Mouse (Mus musculus) lung, postnatal 14 days (tissue): ENCODE measurements at regions not wholly inside any gene's neighbourhood (a gene's known extent, or its start where the extent isn't known, plus 50 kb on each side); places are given as distances from the start of the nearest gene placed in this dataset.
"Not testable (repeated sequence)": the region's sequence is repeated elsewhere in the genome, so short reads cannot be mapped to it uniquely, and the experiment has no call there.

Experiments used
- DNase-seq: peaks from one replicate; pipeline ENCODE4 v3.0.0; 2021

DNA sequence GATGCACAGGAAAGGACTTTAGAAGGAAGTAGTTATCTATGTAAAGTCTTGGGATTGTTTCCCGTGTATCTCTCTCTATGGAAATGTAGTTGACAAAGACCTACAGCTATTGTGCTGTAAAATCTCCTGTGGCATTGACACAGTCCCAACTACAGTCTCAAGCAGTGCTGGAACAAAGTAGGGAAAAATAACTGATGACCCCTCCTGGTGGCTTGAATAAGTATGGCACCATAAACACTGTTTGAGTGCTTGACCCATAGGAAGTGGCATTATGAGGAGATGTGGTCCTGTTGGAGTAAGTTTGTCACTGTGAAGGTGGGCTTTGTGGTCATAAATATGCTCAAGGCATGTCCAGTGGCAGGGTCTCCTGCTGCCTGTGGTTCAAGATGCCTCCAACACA is 928.4 kb upstream of the Mms22l start:
- DNase-seq, result no peak

DNA sequence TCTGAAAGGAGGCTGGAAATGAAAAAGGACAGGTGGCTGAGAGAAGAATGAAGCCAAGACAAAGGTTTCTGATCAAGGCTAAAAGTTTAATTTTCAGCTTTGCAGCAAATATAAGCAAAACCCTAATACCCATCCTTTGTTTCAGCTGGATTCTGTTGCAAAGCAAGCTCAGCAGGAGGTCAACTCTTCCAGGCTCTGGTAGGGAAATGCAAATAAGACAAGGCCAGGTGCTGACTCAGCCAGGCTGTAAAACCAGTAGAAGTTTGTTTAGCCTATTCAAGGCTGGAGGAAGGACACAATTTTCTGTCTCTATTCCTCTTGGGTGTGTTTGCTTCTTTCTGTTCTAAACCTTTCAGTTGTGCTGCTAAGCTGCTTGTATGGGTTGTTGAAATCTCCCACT is 923.2 kb upstream of the Mms22l start:
- DNase-seq, result no peak

DNA sequence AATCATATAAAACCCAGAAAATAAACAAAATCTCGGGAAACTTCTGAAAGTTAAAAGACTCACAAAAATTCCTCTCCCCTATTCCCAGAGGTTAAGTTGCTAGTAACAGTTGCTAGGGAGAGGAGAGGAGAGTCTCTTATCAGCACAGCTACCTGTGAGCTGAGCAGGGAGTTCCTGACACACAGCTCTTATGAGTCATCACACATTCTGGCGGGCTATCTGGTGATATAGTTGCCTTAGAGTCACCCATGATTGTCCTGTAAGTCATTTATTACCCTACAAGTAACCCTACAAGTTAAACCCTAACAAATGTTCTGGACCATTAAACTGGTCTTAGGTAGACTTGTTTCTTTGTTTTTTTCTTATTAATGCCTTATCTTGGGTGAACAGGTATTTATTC is 908.8 kb upstream of the Mms22l start:
- no peak for DNase-seq

DNA sequence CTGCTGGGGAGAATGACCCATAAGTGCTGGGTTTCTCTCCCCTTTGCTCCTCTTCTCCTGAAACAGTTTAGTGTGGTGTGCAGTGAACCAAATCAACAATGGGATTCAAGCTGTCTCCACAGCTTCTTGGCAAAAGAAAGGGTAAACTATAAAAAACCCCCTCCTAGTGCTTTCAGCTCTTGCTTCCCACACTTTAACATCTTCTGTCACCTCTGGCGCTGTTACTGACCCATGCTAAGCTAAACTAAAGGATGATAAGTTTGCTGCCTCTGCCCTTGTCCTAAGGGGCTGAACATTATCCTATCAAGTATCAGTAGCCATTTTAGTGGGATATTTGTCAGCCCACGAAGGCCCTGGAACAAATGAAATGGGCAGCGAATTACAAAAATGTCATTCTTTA is 905.4 kb upstream of the Mms22l start:
- DNase-seq, result no peak

DNA sequence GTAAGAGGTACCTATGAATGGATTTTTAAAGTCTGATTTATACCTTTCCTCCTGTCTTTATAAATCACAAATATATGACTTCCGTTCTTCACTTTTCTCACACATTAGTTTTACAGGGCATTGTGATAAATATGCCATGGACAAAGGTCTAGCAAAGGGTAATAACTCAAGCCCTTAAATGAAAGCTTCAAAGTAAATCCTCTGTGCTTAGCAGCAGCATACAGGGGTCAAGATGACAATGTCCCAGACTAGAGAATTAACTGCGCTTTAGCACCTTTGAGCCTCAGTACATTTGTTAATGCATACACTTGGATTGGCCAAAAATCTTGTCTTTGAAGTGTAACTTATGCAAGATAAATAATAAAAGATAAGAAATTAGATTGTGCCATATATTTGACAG is 904.7 kb upstream of the Mms22l start:
- no peak for DNase-seq

GRCm38 (mm10) chr4:23600070-23600469 is 896.2 kb upstream of the Mms22l start:
- DNase-seq, result no peak

GRCm38 (mm10) chr4:23601426-23602293 is 894.6 kb upstream of the Mms22l start:
- DNase-seq, result no peak

- no peak for DNase-seq
These were observed 893.8 kb upstream of the Mms22l start for GRCm38 (mm10) chr4:23602294-23602932.

DNA sequence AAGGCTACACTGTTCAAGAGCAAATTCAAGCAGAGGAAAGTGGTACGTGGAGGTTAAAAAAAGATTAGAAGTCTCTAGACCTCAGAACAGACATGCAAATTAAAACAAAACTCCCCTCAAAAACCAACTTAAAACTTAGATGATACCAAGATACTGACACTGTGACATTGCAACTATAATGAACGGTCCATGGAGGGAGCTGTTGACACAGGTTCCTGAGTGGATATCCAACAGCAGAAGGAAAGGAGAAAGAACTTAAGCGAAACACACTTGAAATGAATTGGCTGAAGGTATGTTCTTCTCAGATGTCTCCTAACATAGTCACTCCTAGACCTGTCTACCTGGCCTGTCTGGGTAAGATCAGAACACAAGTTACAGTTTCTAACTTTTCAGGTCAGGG is 888.9 kb upstream of the Mms22l start:
- no peak for DNase-seq

- no peak for DNase-seq
These were observed 875.0 kb upstream of the Mms22l start for GRCm38 (mm10) chr4:23621208-23621607.

- DNase-seq, result no peak
These were observed 874.0 kb upstream of the Mms22l start for GRCm38 (mm10) chr4:23622231-23622630.

DNA sequence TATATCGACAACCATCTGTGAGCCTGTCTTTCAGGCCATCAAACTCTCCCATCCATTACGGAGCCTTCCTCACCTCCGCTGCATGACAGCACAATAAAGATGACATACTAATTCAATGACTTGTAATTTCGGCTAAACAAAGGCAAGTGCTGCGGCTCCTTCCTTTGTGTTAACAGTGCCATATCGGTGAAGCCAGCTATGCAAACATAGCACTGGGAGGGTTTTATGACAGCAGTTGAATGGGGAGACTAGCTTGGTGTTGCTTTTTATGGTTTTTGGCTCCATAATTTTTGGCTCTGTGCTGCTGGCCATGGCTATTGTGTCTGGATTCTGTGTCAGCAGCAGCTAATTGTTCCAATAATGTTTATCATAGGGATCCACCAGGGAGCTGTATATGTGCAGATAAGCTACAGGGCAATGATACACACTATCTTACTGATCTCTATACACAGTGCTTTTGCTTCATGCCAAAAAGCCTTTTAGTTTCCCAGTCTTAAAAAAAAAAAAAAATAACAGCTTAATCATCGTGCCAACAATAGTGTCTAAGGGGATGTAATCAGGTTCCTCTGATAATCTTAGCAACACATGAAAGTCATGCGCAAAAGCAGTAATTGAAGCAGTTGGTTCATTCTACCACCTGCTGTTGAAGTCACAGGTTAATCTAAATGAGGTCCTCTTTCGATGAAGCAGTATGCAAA is 859.9 kb upstream of the Mms22l start:
- DNase-seq, result no peak

DNA sequence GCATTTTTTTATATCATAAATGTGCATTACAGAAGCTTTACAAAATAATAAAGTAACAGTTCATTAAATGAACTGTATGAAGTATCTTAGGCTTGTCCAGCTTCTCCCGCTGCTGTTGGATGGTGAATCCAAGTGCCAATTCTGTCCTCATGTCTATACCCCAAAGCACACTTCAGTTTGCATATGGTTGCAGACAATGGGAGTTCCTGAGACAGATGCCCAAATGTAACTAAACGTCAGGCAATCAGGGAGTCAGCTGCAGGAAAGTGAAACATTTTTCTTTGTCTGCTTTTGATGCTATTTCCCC is 859.4 kb upstream of the Mms22l start:
- DNase-seq, result no peak

- not testable (repeated sequence) for DNase-seq
These were observed 839.6 kb upstream of the Mms22l start for GRCm38 (mm10) chr4:23656671-23657070.

DNA sequence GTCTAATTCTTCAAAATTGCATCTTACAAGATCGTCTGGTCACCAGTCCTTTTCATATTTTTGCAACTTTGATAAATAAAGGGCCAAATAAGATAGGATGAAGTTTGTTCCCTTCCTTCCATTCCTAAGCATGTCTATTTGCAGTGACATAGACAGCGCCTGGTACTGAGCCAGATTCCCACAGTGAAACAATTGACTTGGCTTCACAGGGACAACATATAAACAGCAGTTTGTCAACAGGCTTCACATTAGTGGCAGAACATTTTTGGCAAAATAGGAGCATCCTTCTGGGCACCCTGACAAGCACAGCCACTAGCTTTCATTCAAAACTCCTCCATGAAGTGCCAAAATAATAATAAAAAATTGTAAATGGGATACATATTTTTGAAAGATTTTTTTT is 827.4 kb upstream of the Mms22l start:
- no peak for DNase-seq

GRCm38 (mm10) chr4:23703626-23704025 is 792.6 kb upstream of the Mms22l start:
- no peak for DNase-seq

- DNase-seq, result no peak
These were observed 785.5 kb upstream of the Mms22l start for GRCm38 (mm10) chr4:23710716-23711115.

DNA sequence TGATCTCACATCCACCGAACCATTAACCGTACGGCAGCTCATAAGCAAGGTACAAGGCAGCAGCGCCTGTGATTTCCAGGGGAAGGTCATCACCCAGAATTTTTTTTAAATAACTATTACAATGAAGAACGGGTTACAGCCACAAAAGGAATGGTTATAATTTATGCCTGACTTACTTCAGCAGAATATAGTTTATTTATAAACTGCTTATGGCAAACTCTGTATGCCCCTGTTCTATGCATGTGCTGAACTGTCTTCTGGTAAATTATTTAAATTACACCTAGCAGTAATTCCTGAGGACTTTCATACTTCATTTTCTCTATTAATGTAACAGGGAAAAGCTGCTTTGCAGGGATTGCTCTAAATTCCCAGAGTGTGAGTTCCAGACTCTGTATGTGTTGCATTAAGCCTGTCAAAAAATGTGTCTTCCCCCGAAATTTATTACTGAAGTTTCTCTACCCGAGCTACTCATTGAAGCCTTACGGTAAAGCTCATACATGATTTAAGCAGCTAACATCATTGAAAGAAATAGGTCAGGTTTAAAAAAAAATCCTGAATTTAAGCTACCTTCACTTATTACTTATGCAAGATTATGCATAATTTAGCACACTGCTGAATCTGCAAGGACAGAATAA is 782.4 kb upstream of the Mms22l start:
- DNase-seq, result no peak

DNA sequence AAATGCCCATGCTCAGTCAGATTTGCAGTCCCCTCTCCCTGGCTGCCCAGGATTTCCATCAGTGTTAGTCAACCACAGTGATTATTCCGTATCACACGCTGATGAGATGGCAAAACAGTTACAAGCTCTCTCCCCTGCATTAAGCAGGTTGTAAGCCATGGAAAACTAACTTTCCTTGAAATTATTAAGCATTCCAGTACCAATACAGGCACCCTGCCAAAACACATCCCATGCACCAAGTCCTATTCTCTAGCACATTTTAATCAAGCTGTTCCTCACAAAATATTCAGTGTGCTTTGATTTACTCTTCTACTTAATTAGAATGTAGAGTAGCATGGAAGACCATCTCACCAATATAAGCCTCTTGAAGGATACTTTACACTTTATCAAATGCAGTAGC is 768.4 kb upstream of the Mms22l start:
- DNase-seq, result no peak

- no peak for DNase-seq
These were observed 763.8 kb upstream of the Mms22l start for GRCm38 (mm10) chr4:23732471-23732870.

- no peak for DNase-seq
These were observed 752.2 kb upstream of the Mms22l start for GRCm38 (mm10) chr4:23744079-23744478.

GRCm38 (mm10) chr4:23758005-23758404 is 738.2 kb upstream of the Mms22l start:
- DNase-seq, result no peak

- no peak for DNase-seq
These were observed 708.6 kb upstream of the Mms22l start for GRCm38 (mm10) chr4:23787417-23788204.
